Mouse (Mus musculus) monocyte, adult 59 days (primary cell): ENCODE data around the gene Ifi202b. TPM values are rescaled to one million over a fixed set of nuclear protein-coding genes. Genes with fewer than 3 reads are reported as not detected.

Experiments used
- total RNA-seq, 2 experiments: library from RNA; stranded (reverse); gene quantifications; one replicate each; pipeline ENCODE4 v1.2.4; 2023

Gene Ifi202b
- total RNA-seq, result not detected

DNA sequence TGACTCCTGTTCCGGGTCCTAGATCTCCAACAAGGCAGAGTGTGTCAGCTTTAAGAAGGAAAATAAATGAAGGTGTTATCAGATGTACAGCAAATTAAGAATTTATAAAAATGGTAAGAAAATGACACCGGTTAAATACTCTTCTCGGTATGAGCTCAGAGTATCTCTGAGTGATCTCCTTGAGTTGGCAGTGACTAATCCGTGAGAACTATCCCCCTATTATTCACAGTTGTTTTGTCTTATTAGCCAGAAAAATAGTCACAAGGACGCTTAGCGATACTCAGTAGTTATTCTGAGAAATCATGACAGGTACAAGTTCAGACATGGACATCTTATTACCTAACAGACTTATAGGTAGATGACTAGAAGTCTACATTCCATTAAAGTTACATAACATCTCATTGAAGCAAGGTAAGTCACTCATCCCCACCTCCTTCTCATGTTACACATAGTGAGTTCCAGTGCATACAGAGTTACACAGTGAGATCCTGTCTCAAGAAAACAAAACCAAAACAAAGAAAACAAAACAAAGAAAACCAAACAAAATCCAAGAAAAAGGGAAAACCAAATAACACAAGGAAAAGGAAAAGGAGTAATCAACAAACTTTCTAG is at the start of gene Ifi202b:
Gene Ifi202b, minus strand, starts transcription at position 51 of the 612 bp plus-strand sequence.

DNA sequence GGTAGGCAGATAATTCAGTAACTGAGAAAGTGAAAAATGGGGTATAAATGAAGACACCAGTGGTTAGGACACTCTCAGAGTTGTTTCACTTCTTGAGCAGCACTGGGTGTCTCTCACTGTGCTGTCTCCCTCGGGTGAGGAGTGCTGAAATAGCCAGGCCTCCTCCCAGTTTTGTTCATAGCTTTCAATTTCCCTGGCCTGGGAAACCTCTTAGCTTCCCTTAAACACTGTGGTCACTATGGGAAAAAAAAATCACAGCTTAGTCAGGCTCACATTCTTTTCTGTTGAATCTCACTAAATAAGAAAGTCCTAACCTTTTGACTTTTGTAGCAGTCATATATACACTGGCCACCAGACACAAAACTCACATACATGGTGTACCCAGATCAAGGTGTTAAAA is 49.2 kb upstream of the Ifi202b start, which contains the start of gene Ifi205:
Gene Ifi205, minus strand, starts transcription at position 113 of the 400 bp plus-strand sequence.

DNA sequence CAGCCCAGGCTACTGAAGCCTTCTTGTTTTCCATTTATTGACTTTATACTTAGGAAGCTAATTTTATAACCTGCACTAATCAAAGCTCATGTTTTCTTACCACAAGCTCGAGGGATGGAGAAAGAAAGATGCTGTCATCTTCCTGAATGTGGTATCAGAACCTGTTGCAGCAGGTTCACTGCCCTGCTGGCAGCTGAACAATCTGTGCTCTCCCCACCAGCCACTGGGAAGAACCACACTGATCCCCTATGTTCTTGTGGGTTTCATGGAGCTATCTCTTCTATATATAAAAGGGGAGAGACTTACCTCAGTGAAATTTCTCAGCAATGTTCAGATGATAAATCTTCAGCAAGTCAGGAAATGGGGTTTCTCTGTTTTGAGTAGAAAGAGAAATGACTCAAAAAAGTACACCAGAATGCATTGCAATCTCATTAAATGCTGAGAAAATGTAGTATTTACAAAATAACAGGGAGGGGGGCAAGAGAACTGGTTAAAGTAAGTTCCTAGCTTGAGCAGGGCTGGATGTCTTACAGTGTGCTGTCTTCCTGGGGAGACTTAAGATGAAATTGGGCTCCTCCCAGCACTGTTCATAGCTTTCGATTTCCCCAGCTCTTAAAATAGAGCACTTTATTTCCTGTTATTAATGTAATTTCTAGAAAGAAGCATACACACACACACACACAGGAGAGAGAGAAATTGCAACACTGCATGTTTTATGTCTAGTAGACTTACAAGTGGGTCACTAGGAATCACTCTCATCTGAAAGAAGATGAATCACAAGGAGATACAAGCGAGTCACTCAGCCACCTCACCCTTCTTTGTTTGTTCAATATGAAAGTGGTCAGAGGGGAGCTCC is 40.4 kb downstream of the Ifi202b start, which contains the start of the genes Mndal and Ifi203:
Gene Mndal, minus strand, starts transcription at position 568 of the 856 bp plus-strand sequence.
Gene Ifi203, minus strand, starts transcription at position 749 of the 856 bp plus-strand sequence.

Other genes starting within 250 kb of the Ifi202b start
- gene Ifi207, start 241.0 kb downstream of the Ifi202b start, total RNA-seq, result 100 to 1,000 TPM; 135 to 176 TPM
- 100 to 1,000 TPM; 129 to 171 TPM for gene Ifi204, start 215.8 kb downstream of the Ifi202b start, total RNA-seq
- 10 to 100 TPM; 44.9 to 61.2 TPM for gene Ifi211, start 69.7 kb downstream of the Ifi202b start, total RNA-seq
- 100 to 1,000 TPM; 164 to 195 TPM for gene Mndal, start 40.3 kb downstream of the Ifi202b start, total RNA-seq
- gene Ifi203, start 40.1 kb downstream of the Ifi202b start, total RNA-seq, result 100 to 1,000 TPM in 1 of 2 experiments, 10 to 100 TPM in 1; 98.7 to 125 TPM
- gene Ifi205, start 49.1 kb upstream of the Ifi202b start, total RNA-seq, result 10 to 100 TPM; 39.0 to 47.5 TPM
- under 1 TPM in 1 of 2 experiments, not detected in 1; 0.39 TPM for gene Olfr433, start 58.0 kb upstream of the Ifi202b start, total RNA-seq
- not detected for gene Olfr432, start 66.5 kb upstream of the Ifi202b start, total RNA-seq
- not detected for gene Olfr430, start 83.9 kb upstream of the Ifi202b start, total RNA-seq
- gene Olfr429, start 101.6 kb upstream of the Ifi202b start, total RNA-seq, result not detected
- gene Olfr427, start 114.1 kb upstream of the Ifi202b start, total RNA-seq, result not detected
- gene Olfr231, start 138.4 kb upstream of the Ifi202b start, total RNA-seq, result not detected
- gene Olfr424, start 148.8 kb upstream of the Ifi202b start, total RNA-seq, result not detected
- gene Olfr420, start 172.9 kb upstream of the Ifi202b start, total RNA-seq, result not detected
- gene Spta1, start 190.0 kb upstream of the Ifi202b start, total RNA-seq, result under 1 TPM in 1 of 2 experiments, not detected in 1; 0.13 TPM